Mouse (Mus musculus) midbrain, embryonic 16.5 days (tissue): ENCODE measurements around the gene Rfc5. TPM values are rescaled to one million over a fixed set of nuclear protein-coding genes. Genes with fewer than 3 reads are reported as not detected.
"Not testable (repeated sequence)": the region's sequence is repeated elsewhere in the genome, so short reads cannot be mapped to it uniquely, and the experiment has no call there.

Source experiments
- ATAC-seq: fragments of 200-750 bp; cut with Nextera tagmentation; 2 replicates; pipeline ENCODE4 v1.8.0; 2017; ENCODE audit warnings: moderate TSS enrichment
- H3K27ac ChIP-seq: fragments of 300-500 bp; sonication (generic); 2 replicates; pipeline ENCODE4 v1.5.1; 2014; ENCODE audit warnings: mild to moderate bottlenecking, low read length, mixed read lengths
- H3K27me3 ChIP-seq: fragments of 300-500 bp; sonication (generic); 2 replicates; pipeline ENCODE4 v1.6.1; 2014; ENCODE audit warnings: low read depth, low read length, mixed read lengths; ENCODE audit not compliant: control insufficient read depth, insufficient read depth
- H3K36me3 ChIP-seq: fragments of 300-500 bp; sonication (generic); 2 replicates; pipeline ENCODE4 v1.6.1; 2014; ENCODE audit warnings: mild to moderate bottlenecking, low read length, moderate library complexity, mixed read lengths; ENCODE audit not compliant: control insufficient read depth, insufficient read depth
- H3K4me1 ChIP-seq: fragments of 300-500 bp; sonication (generic); 2 replicates; pipeline ENCODE4 v1.6.1; 2014; ENCODE audit warnings: mild to moderate bottlenecking, low read length, mixed read lengths; ENCODE audit not compliant: control insufficient read depth, insufficient read depth
- H3K4me2 ChIP-seq: fragments of 300-500 bp; sonication (generic); 2 replicates; pipeline ENCODE4 v1.6.1; 2014; ENCODE audit warnings: mild to moderate bottlenecking, low read length, mixed read lengths
- H3K4me3 ChIP-seq: fragments of 300-500 bp; sonication (generic); 2 replicates; pipeline ENCODE4 v1.5.1; 2014; ENCODE audit warnings: low read depth, mild to moderate bottlenecking, low read length, moderate library complexity, mixed read lengths
- H3K9ac ChIP-seq: fragments of 300-500 bp; sonication (generic); 2 replicates; pipeline ENCODE4 v1.6.1; 2014; ENCODE audit warnings: low read depth, low read length, mixed read lengths
- H3K9me3 ChIP-seq: fragments of 300-500 bp; sonication (generic); replicated peaks from 2 replicates; pipeline ENCODE4 v1.6.1; 2014; ENCODE audit warnings: mild to moderate bottlenecking, low read length, mixed read lengths; ENCODE audit not compliant: control insufficient read depth, poor library complexity, severe bottlenecking
- WGBS: fragments of 180-500 bp; shearing (Covaris S2); extraction: QIAGEN DNeasy Blood & Tissue Kit; methylation state at CpG from one replicate; pipeline ENCODE4 v1.1.7; 2014; 5-methylcytosine and 5-hydroxymethylcytosine counted together
- polyA plus RNA-seq: library from polyadenylated mRNA; unstranded; fragments of >200 nt; fragmentation: Nextera tagmentation; extraction: Ambion mirVana; gene quantifications from 2 replicates; pipeline ENCODE4 v1.2.1, GENCODE M21; 2015

The Rfc5 gene
- polyA plus RNA-seq, 1 experiment from 2014 or later = 22.9 TPM

DNA sequence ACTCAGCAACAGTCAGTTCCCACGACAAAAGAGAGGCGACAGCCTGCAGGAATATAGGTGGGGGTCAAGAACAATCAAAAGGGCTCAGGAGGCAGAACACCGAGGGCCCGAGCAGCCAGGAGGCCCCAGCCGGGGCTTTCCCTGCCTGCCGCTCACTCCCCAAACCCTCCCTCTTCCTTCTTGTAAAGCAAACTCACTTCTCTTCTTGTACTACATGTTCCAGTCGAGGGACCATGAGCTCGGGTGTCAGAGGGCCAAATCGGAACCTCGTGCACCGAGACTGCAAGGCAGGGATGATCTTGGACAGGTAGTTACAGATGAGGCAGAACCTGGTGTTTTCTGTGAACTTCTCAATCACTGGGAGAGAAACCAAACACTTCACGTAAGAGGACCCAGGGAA lies 5.6 kb downstream of the Rfc5 start:
- Histone ChIP-seq H3K4me2 (no peak overlapping the region), H3K4me1 (peaks cover 3% of the 10 kb centered on the region), H3K4me3 (no peak overlapping the region), H3K9ac (no peak overlapping the region), H3K36me3 (peaks cover 25% of the 10 kb centered on the region), H3K27me3 (no peaks in the 10 kb centered on the region), H3K27ac (no peak overlapping the region), H3K9me3 (no peaks in the 10 kb centered on the region)
- ATAC-seq = no peak
- WGBS = 75% methylated on average over 12 of the region's 12 CpGs

- peaks cover 25% of the 10 kb centered on the region for H3K36me3 ChIP-seq
Observed at GRCm38 (mm10) chr5:117381785-117382184, 7.1 kb downstream of the Rfc5 start.

DNA sequence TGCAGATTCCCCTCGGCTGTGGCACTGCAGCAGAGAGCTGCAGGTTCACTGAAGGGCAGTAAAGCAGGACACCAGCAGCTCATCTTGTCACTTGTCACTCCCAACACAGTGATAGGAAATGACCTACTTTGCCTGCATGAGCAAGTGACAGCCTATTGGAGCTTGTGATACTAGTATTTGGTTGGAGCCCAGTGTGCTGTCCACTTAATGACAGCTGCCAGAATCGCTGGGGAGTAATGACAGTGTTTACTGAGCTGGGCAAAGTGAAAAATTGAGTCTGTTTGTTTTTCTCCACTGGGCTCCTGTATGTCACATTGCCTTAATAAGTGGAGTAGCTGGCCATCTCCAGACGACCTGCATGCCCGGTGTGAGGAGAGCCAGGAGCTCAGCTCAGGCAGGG lies 8.6 kb downstream of the Rfc5 start:
- Histone ChIP-seq H3K27ac (no peak overlapping the region), H3K4me1 (no peaks in the 10 kb centered on the region), H3K9me3 (no peaks in the 10 kb centered on the region), H3K4me3 (no peak overlapping the region), H3K36me3 (peaks cover 30% of the 10 kb centered on the region), H3K9ac (no peak overlapping the region), H3K27me3 (no peaks in the 10 kb centered on the region), H3K4me2 (no peak overlapping the region)
- WGBS = 83% methylated on average over 4 of the region's 4 CpGs
- no peak for ATAC-seq

More at GRCm38 (mm10) chr5:117381785-117382184, 7.1 kb downstream of the Rfc5 start:
- no peak overlapping the region for H3K27ac ChIP-seq
- 73% methylated on average over 7 of the region's 7 CpGs for WGBS
- no peaks in the 10 kb centered on the region for H3K9me3 ChIP-seq
- no peak for ATAC-seq
- no peaks in the 10 kb centered on the region for H3K4me1 ChIP-seq
- H3K4me2 ChIP-seq = no peak overlapping the region
- no peak overlapping the region for H3K4me3 ChIP-seq
- H3K9ac ChIP-seq = no peak overlapping the region
- H3K27me3 ChIP-seq = no peaks in the 10 kb centered on the region

- not testable (repeated sequence) for H3K9me3 ChIP-seq, H3K9ac ChIP-seq, H3K4me3 ChIP-seq, ATAC-seq, H3K4me1 ChIP-seq, H3K27ac ChIP-seq, H3K27me3 ChIP-seq, H3K4me2 ChIP-seq
- WGBS = 95% methylated on average over 14 of the region's 14 CpGs
- H3K36me3 ChIP-seq = peaks cover 24% of the 10 kb centered on the region
Observed at GRCm38 (mm10) chr5:117377731-117378130, 11.1 kb downstream of the Rfc5 start.

DNA sequence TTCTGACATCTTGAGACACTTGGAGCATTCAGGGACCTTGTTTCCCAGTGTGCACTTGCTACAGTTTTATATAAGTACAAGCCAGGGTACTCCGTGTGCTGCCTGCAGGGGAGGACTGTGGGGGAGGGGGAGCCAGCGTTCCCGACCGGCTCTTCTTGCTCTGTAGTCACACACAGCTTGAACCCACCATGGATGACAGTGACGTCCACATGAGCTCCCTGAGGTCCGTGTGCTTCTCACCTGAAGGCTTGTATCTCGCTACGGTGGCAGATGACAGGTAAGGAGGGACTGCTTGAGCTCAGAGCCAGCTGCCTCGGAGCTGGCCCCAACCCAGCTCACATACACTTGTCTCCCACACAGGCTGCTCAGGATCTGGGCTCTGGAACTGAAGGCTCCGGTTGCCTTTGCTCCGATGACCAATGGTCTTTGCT lies 12.5 kb downstream of the Rfc5 start:
- ATAC-seq = no peak
- Histone ChIP-seq H3K4me1 (no peaks in the 10 kb centered on the region), H3K36me3 (peaks cover 32% of the 10 kb centered on the region), H3K27me3 (no peaks in the 10 kb centered on the region), H3K9me3 (no peaks in the 10 kb centered on the region), H3K4me2 (no peak overlapping the region), H3K9ac (no peak overlapping the region), H3K27ac (no peak overlapping the region), H3K4me3 (no peak overlapping the region)
- 81% methylated on average over 11 of the region's 11 CpGs for WGBS

GRCm38 (mm10) chr5:117374372-117375049 lies 14.3 kb downstream of the Rfc5 start:
- H3K27me3 ChIP-seq = no peaks in the 10 kb centered on the region
- no peak for ATAC-seq
- H3K4me1 ChIP-seq = no peaks in the 10 kb centered on the region
- H3K9me3 ChIP-seq = no peaks in the 10 kb centered on the region
- H3K27ac ChIP-seq = no peak overlapping the region
- no peak overlapping the region for H3K4me2 ChIP-seq
- H3K9ac ChIP-seq = no peak overlapping the region
- H3K36me3 ChIP-seq = peaks cover 44% of the 10 kb centered on the region
- H3K4me3 ChIP-seq = no peak overlapping the region
- 88% methylated on average over 7 of the region's 7 CpGs for WGBS

DNA sequence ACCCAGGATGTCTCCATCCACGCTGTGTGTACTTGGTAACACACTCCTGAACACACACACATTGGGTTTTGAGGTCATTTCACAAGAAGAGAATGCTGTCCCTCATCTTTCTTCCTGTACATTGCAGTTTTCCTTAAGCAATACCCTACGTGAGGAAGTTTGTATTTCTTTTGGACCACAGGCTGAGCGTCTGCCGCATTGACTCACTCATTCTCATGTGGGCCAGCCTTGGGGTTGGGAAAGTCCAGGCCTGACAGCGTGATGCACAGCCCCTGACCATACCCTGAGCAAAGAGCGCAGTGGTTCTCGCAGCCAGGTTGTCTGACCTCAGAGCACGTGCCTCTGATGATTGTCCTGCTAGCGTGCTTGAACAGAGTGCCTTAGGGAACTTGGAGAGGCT lies 15.4 kb downstream of the Rfc5 start:
- H3K4me1 ChIP-seq = no peaks in the 10 kb centered on the region
- no peak overlapping the region for H3K27ac ChIP-seq
- no peak overlapping the region for H3K4me3 ChIP-seq
- peaks cover 40% of the 10 kb centered on the region for H3K36me3 ChIP-seq
- no peak for ATAC-seq
- H3K4me2 ChIP-seq = no peak overlapping the region
- H3K9ac ChIP-seq = no peak overlapping the region
- WGBS = 94% methylated on average over 9 of the region's 9 CpGs
- H3K27me3 ChIP-seq = no peaks in the 10 kb centered on the region
- no peaks in the 10 kb centered on the region for H3K9me3 ChIP-seq

- Histone ChIP-seq H3K27me3 (no peaks in the 10 kb centered on the region), H3K4me2 (no peak overlapping the region), H3K4me3 (no peak overlapping the region), H3K9me3 (no peaks in the 10 kb centered on the region), H3K27ac (no peak overlapping the region), H3K4me1 (no peaks in the 10 kb centered on the region), H3K36me3 (peaks cover 36% of the 10 kb centered on the region), H3K9ac (no peak overlapping the region)
- WGBS = 84% methylated on average over 10 of the region's 10 CpGs
- no peak for ATAC-seq
Observed at GRCm38 (mm10) chr5:117370592-117370991, 18.3 kb downstream of the Rfc5 start.

- WGBS = 74% methylated on average over 8 of the region's 8 CpGs
- Histone ChIP-seq H3K27me3 (no peaks in the 10 kb centered on the region), H3K36me3 (peaks cover 38% of the 10 kb centered on the region), H3K4me2 (no peak overlapping the region), H3K27ac (no peak overlapping the region), H3K9me3 (no peaks in the 10 kb centered on the region), H3K4me1 (no peaks in the 10 kb centered on the region), H3K9ac (no peak overlapping the region), H3K4me3 (no peak overlapping the region)
- no peak for ATAC-seq
Observed at GRCm38 (mm10) chr5:117367206-117367605, 21.6 kb downstream of the Rfc5 start.
